Mouse (Mus musculus) myocyte (in vitro differentiated cells): ENCODE measurements at regions not wholly inside any gene's neighbourhood (a gene's known extent, or its start where the extent isn't known, plus 50 kb on each side); places are given as distances from the start of the nearest gene placed in this dataset.

Experiments used
- CEBPB ChIP-seq: IDR thresholded peaks from 2 replicates; pipeline ENCODE4 v1.6.1; 2011; ENCODE audit warnings: mild to moderate bottlenecking, moderate library complexity; ENCODE audit not compliant: poor library complexity, insufficient read depth, severe bottlenecking
- MAX ChIP-seq: IDR thresholded peaks from one replicate; pipeline ENCODE4 v1.6.1; 2011; ENCODE audit warnings: low read depth, mild to moderate bottlenecking, control low read depth
- MYOD1 ChIP-seq, 3 experiments: IDR thresholded peaks; one replicate each; pipeline ENCODE4 v1.6.1; 2011; ENCODE audit warnings: control low read depth in 2 of 3, low read depth in 2 of 3, mild to moderate bottlenecking in 2 of 3, moderate library complexity in 1 of 3; ENCODE audit not compliant: insufficient read length in 2 of 3, control insufficient read depth in 1 of 3
- POLR2A ChIP-seq: IDR thresholded peaks from one replicate; pipeline ENCODE4 v1.6.1; 2011; ENCODE audit warnings: low read depth, mild to moderate bottlenecking, control low read depth, moderate library complexity; ENCODE audit not compliant: insufficient read length
- SRF ChIP-seq: IDR thresholded peaks from one replicate; pipeline ENCODE4 v1.6.1; 2011; ENCODE audit warnings: low read depth; ENCODE audit not compliant: control insufficient read depth, insufficient read length

DNA sequence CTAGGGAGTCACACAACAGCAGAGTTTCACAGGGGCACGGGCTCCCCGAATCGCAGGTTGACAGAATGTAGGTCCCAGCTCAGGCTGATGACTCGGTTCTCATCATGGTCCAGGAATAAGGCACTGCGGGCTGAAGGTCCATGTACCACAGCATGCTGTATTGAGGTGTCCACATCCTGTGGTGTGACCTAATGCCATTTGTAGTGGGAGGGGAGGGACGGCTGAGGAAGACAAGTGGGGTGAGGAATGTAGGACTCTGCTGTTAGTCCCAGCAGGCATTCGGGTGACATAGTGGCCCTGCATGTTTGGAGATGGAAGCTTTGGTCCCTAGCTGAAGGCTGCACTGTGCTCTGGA is 84.5 kb upstream of the Zc3h12a start:
- no peak for TF ChIP-seq MAX
- TF ChIP-seq POLR2A: no peak
- TF ChIP-seq MYOD1 (IDR thresholded peaks at IDR 0.05; ENCODE audit: control insufficient read depth in 1 of 3, insufficient read length in 2 of 3, low read depth in 2 of 3): no peak
- no peak for TF ChIP-seq CEBPB
- no peak for TF ChIP-seq SRF
